Mouse (Mus musculus): ENCODE measurements at regions not wholly inside any gene's neighbourhood (a gene's known extent, or its start where the extent isn't known, plus 50 kb on each side); places are given as distances from the start of the nearest gene placed in this dataset.
A peak's percentile ranks its signal among the peaks of the same experiment; 100 is the strongest.

DNA sequence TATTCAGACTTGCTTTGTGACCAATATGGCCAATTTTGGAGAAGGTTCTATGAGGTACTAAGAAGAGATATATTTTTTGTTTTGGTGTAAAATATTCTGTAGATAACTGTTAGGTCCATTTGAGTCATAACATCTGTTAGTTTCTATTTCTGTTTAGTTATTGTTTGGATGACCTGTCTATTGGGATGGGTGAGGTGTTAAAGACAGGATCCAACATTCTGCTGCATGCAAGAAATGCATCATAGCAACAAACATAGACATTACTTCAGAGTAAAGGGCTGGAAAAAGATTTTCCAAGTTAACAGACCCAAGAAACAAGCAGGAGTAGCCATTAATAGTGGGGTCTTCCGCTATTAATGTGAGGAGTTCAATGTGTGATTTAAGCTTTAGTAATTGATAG is 165.0 kb downstream of the Cth start:
- Histone ChIP-seq H3K4me2 (replicated peaks; ENCODE audit: low read depth, low read length) (no peak overlapping the region), H3K9ac (replicated peaks; ENCODE audit: low read depth, low read length) (no peak overlapping the region), H3K27me3 (ENCODE audit: control insufficient read depth, insufficient read depth, low read length) (no peaks in the 10 kb centered on the region), H3K4me1 (ENCODE audit: control insufficient read depth, insufficient read depth, low read length) (no peaks in the 10 kb centered on the region), H3K36me3 (ENCODE audit: control insufficient read depth, insufficient read depth, low read length) (no peaks in the 10 kb centered on the region), H3K4me3 (ENCODE audit: low read depth, low read length) (no peak overlapping the region), H3K9me3 (ENCODE audit: control insufficient read depth, low read depth, low read length) (no peaks in the 10 kb centered on the region), H3K27ac (ENCODE audit: low read length) (no peak overlapping the region)
- 94% methylated on average over 1 of the region's 1 CpGs for WGBS
- no peak for ATAC-seq (ENCODE audit: insufficient number of reproducible peaks, insufficient read depth, low FRiP score, low read depth)

DNA sequence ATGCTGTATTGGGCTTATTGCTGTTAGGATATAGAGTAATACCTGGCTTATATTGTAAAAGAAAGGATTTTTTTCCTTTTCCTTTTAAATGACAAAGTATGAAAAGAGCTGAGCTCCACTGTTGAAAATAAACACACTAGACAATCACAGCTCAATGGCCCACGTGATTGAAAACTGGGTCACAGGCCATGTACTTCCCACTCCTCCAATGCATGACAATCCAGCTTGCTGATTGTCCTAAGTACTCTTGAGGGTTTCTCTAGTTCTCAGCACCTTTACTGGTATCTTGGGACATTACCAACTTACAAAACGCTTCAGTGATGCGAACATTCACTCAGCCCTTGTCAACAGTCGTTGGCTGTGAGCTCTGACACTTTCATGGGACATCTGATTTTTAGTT is 170.1 kb downstream of the Cth start:
- no peaks in the 10 kb centered on the region for H3K9me3 ChIP-seq (ENCODE audit: control insufficient read depth, low read depth, low read length)
- WGBS = 77% methylated on average over 4 of the region's 4 CpGs
- H3K27me3 ChIP-seq (ENCODE audit: control insufficient read depth, insufficient read depth, low read length) = no peaks in the 10 kb centered on the region
- no peak overlapping the region for H3K4me3 ChIP-seq (ENCODE audit: low read depth, low read length)
- no peak overlapping the region for H3K4me2 ChIP-seq (replicated peaks; ENCODE audit: low read depth, low read length)
- H3K36me3 ChIP-seq (ENCODE audit: control insufficient read depth, insufficient read depth, low read length) = no peaks in the 10 kb centered on the region
- H3K4me1 ChIP-seq (ENCODE audit: control insufficient read depth, insufficient read depth, low read length) = no peaks in the 10 kb centered on the region
- ATAC-seq (ENCODE audit: insufficient number of reproducible peaks, insufficient read depth, low FRiP score, low read depth) = no peak
- H3K27ac ChIP-seq (ENCODE audit: low read length) = no peak overlapping the region
- H3K9ac ChIP-seq (replicated peaks; ENCODE audit: low read depth, low read length) = no peak overlapping the region

DNA sequence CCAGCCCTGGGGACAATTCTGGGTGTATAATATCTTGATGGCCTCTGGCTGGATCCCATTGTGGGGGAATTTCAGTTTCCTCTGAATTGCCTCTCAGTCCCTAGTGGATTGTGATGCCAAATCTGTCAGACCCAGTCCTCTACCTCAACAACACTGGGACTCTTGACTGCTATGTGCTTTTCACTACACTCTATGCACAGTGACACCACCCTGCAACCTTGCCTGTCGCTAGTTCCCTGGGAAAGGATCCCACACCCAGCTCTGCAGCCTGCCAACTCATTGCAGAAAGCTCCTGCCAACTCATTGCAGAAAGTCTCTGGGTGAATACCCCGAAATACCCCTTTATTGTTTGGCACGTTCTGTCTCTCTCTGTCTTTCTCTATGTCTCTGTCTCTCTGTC is 174.6 kb downstream of the Cth start:
- H3K36me3 ChIP-seq (ENCODE audit: control insufficient read depth, insufficient read depth, low read length) = no peaks in the 10 kb centered on the region
- no peak overlapping the region for H3K4me2 ChIP-seq (replicated peaks; ENCODE audit: low read depth, low read length)
- H3K4me1 ChIP-seq (ENCODE audit: control insufficient read depth, insufficient read depth, low read length) = no peaks in the 10 kb centered on the region
- H3K27ac ChIP-seq (ENCODE audit: low read length) = no peak overlapping the region
- no peak overlapping the region for H3K9ac ChIP-seq (replicated peaks; ENCODE audit: low read depth, low read length)
- no peak overlapping the region for H3K4me3 ChIP-seq (ENCODE audit: low read depth, low read length)
- H3K9me3 ChIP-seq (ENCODE audit: control insufficient read depth, low read depth, low read length) = no peaks in the 10 kb centered on the region
- WGBS = 88% methylated on average over 3 of the region's 3 CpGs
- no peaks in the 10 kb centered on the region for H3K27me3 ChIP-seq (ENCODE audit: control insufficient read depth, insufficient read depth, low read length)
- ATAC-seq (ENCODE audit: insufficient number of reproducible peaks, insufficient read depth, low FRiP score, low read depth) = no peak

DNA sequence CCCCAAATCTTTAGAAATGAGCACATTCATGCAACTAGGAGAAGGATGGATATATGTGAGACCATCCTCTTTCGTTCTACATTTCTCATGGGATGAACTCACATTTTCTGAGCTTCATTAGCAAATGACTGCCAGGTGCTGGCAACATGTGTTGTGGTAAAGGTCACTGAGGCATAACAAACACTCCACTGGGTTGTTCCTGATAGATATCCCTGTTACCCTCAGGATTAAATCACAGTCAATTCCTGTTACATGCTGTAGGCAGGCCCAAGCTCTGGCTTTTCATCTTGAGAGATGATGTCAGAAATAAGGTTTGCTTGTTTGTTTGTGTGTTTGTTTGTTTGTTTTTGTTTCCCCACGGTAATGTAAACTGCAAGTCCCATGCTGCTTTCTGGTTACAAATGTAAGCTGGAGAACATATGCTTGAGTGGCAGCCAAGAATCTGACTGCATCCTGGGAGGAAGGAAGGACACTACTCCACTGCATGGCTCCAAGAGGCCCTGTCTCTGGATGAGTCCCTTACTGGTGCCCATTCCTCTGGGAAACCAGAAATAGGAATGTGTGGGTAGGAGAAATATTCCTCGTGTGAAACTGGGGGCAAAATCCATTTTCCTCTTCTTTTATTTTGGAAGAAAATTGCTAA is 176.4 kb downstream of the Cth start:
- H3K9ac ChIP-seq (replicated peaks; ENCODE audit: low read depth, low read length) = no peak overlapping the region
- H3K36me3 ChIP-seq (ENCODE audit: control insufficient read depth, insufficient read depth, low read length) = no peaks in the 10 kb centered on the region
- WGBS = 73% methylated on average over 3 of the region's 3 CpGs
- no peaks in the 10 kb centered on the region for H3K27me3 ChIP-seq (ENCODE audit: control insufficient read depth, insufficient read depth, low read length)
- ATAC-seq (ENCODE audit: insufficient number of reproducible peaks, insufficient read depth, low FRiP score, low read depth) = no peak
- no peaks in the 10 kb centered on the region for H3K4me1 ChIP-seq (ENCODE audit: control insufficient read depth, insufficient read depth, low read length)
- H3K9me3 ChIP-seq (ENCODE audit: control insufficient read depth, low read depth, low read length) = no peaks in the 10 kb centered on the region
- no peak overlapping the region for H3K4me3 ChIP-seq (ENCODE audit: low read depth, low read length)
- no peak overlapping the region for H3K4me2 ChIP-seq (replicated peaks; ENCODE audit: low read depth, low read length)
- no peak overlapping the region for H3K27ac ChIP-seq (ENCODE audit: low read length)

DNA sequence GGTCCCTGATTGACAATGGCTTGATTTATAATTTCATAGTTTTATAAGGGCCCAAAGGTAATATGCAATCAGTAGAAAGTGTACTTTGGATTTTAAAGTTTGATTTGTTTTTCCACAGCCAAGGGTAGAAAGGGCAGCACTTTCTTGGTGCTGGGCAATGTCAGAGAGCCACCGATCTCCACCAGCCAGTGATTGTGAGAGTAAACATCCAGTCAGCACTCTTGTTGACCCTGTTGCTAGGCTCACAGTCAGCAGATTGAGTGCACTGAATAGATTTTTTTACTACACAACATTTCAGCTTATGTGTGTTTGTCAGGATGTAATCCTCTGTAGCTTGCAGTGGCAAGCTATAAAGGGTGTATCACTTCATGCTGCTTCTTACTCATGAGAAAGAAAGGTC is 176.3 kb downstream of the Ptger3 start:
- H3K27me3 ChIP-seq (ENCODE audit: control insufficient read depth, insufficient read depth, low read length) = no peaks in the 10 kb centered on the region
- H3K27ac ChIP-seq (ENCODE audit: low read length) = no peak overlapping the region
- no peaks in the 10 kb centered on the region for H3K4me1 ChIP-seq (ENCODE audit: control insufficient read depth, insufficient read depth, low read length)
- H3K36me3 ChIP-seq (ENCODE audit: control insufficient read depth, insufficient read depth, low read length) = no peaks in the 10 kb centered on the region
- 50% methylated on average over 1 of the region's 1 CpGs for WGBS
- no peak overlapping the region for H3K9ac ChIP-seq (replicated peaks; ENCODE audit: low read depth, low read length)
- ATAC-seq (ENCODE audit: insufficient number of reproducible peaks, insufficient read depth, low FRiP score, low read depth) = no peak
- H3K9me3 ChIP-seq (ENCODE audit: control insufficient read depth, low read depth, low read length) = no peaks in the 10 kb centered on the region
- H3K4me3 ChIP-seq (ENCODE audit: low read depth, low read length) = no peak overlapping the region
- no peak overlapping the region for H3K4me2 ChIP-seq (replicated peaks; ENCODE audit: low read depth, low read length)

DNA sequence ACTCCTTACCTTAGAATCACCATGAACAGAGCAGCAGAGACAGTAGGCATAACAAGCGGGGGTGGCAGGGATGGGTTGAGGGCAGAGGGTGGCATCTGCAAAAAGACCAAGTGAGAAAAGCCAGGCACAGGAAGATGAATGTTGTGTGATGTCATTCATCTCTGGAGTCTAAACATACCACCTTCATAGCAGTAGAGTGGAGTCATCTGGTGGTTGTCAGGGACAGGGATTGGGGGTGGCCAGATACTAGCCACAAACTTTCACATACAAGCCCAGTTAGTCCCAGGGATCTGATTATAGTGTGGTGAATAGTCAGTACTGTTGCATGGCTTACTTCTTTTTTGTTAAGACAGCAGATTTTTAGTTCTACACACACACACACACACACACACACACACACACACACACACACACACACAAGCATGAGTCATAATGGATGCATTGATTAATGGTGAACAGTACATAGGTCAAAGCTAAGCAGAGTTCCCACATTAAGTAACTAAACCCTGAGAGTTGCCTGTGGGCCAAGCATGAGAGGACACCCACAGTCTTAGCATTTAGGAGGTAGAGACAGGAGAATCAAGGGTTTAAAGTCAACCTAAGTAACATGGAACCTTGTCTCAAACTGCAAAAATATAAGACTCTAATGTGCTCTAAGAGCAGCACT is 173.1 kb downstream of the Ptger3 start:
- H3K9ac ChIP-seq (replicated peaks; ENCODE audit: low read depth, low read length) = no peak overlapping the region
- no peak overlapping the region for H3K27ac ChIP-seq (ENCODE audit: low read length)
- no peaks in the 10 kb centered on the region for H3K36me3 ChIP-seq (ENCODE audit: control insufficient read depth, insufficient read depth, low read length)
- H3K4me3 ChIP-seq (ENCODE audit: low read depth, low read length) = no peak overlapping the region
- no peaks in the 10 kb centered on the region for H3K9me3 ChIP-seq (ENCODE audit: control insufficient read depth, low read depth, low read length)
- H3K4me2 ChIP-seq (replicated peaks; ENCODE audit: low read depth, low read length) = no peak overlapping the region
- H3K4me1 ChIP-seq (ENCODE audit: control insufficient read depth, insufficient read depth, low read length) = no peaks in the 10 kb centered on the region
- peak; percentile 37; the same call in 1 of the 2 replicates for ATAC-seq (ENCODE audit: insufficient number of reproducible peaks, insufficient read depth, low FRiP score, low read depth)
- 38% methylated on average over 1 of the region's 1 CpGs for WGBS
- no peaks in the 10 kb centered on the region for H3K27me3 ChIP-seq (ENCODE audit: control insufficient read depth, insufficient read depth, low read length)

DNA sequence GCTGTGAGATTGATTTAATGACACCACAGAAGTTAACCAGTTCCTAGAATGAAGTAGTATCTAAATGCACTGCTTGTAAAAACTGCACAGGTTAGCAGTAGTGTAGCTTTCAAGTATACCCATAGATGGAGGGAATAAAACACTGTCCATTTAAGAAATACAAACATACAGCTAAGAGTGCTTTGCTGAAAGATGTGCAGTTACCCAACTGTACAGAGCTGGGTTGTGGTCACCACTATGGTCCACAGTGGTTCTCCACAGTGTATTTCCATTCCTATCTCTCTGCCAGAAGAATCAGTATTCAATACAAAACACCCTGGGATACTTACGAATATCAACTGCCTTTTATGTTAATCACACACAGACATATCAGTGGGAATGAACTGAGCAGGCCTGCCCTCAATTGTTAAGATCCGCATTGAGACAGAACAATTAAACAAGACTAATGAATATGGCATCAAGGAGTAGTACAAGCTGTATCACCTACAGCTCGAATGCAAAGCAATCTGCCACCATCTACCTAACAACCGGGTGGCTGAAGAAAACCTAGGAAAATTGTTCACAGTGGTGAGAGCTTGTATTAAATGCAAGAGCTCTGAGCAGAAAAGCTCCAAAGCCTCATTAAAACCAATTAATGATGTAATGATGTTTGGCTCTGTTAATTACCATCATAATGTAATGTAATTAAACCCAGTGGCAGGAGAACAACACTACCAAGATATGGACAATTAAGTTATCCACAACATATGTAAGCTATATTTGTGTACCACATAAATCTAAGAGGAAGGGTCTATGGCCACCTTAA is 165.6 kb downstream of the Ptger3 start:
- Histone ChIP-seq H3K4me2 (replicated peaks; ENCODE audit: low read depth, low read length) (no peak overlapping the region), H3K36me3 (ENCODE audit: control insufficient read depth, insufficient read depth, low read length) (no peaks in the 10 kb centered on the region), H3K4me3 (ENCODE audit: low read depth, low read length) (no peak overlapping the region), H3K4me1 (ENCODE audit: control insufficient read depth, insufficient read depth, low read length) (no peaks in the 10 kb centered on the region), H3K27ac (ENCODE audit: low read length) (no peak overlapping the region), H3K27me3 (ENCODE audit: control insufficient read depth, insufficient read depth, low read length) (no peaks in the 10 kb centered on the region), H3K9me3 (ENCODE audit: control insufficient read depth, low read depth, low read length) (no peaks in the 10 kb centered on the region), H3K9ac (replicated peaks; ENCODE audit: low read depth, low read length) (no peak overlapping the region)
- no peak for ATAC-seq (ENCODE audit: insufficient number of reproducible peaks, insufficient read depth, low FRiP score, low read depth)
- 83% methylated on average over 4 of the region's 4 CpGs for WGBS

DNA sequence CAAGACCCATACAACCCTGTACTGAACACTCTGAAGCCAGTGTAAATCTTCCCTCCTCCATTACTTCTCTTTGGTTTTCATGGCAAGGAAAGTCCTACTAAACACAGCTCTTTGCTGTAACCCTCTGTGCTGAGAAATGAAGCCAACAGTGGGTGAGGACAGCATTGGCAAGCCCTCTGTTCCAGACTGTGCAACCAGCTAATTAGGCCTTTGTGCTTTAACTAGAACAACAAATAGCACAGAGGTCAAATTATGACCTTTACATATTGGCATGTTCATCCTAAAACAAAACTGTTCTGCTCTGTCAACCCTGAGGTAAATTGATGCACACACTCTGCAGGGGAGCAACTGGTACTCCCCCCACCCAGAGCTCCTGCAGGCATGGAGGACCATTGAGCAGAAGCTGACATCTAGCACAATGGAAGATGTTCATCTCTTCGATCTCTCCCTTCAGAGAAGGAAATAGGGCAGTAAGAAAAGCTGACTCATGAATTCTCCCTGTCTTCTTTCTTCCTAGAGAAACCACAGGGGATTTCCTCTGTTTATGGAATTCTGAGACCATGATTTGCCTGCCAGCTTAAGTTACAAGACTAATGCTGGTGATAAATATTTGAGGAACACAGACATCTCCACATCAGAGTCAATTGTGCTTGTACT is 163.1 kb downstream of the Ptger3 start:
- ATAC-seq (ENCODE audit: insufficient number of reproducible peaks, insufficient read depth, low FRiP score, low read depth) = no peak
- Histone ChIP-seq H3K36me3 (ENCODE audit: control insufficient read depth, insufficient read depth, low read length) (no peaks in the 10 kb centered on the region), H3K4me2 (replicated peaks; ENCODE audit: low read depth, low read length) (no peak overlapping the region), H3K4me1 (ENCODE audit: control insufficient read depth, insufficient read depth, low read length) (no peaks in the 10 kb centered on the region), H3K27me3 (ENCODE audit: control insufficient read depth, insufficient read depth, low read length) (no peaks in the 10 kb centered on the region), H3K27ac (ENCODE audit: low read length) (no peak overlapping the region), H3K9ac (replicated peaks; ENCODE audit: low read depth, low read length) (no peak overlapping the region), H3K4me3 (ENCODE audit: low read depth, low read length) (no peak overlapping the region), H3K9me3 (ENCODE audit: control insufficient read depth, low read depth, low read length) (no peaks in the 10 kb centered on the region)
- 34% methylated on average over 1 of the region's 1 CpGs for WGBS
